Mouse (Mus musculus): ENCODE measurements around the gene St6galnac5. TPM values are rescaled to one million over a fixed set of nuclear protein-coding genes. Genes with fewer than 3 reads are reported as not detected.

The St6galnac5 gene
- polyA plus RNA-seq, 1 experiment: not detected

DNA sequence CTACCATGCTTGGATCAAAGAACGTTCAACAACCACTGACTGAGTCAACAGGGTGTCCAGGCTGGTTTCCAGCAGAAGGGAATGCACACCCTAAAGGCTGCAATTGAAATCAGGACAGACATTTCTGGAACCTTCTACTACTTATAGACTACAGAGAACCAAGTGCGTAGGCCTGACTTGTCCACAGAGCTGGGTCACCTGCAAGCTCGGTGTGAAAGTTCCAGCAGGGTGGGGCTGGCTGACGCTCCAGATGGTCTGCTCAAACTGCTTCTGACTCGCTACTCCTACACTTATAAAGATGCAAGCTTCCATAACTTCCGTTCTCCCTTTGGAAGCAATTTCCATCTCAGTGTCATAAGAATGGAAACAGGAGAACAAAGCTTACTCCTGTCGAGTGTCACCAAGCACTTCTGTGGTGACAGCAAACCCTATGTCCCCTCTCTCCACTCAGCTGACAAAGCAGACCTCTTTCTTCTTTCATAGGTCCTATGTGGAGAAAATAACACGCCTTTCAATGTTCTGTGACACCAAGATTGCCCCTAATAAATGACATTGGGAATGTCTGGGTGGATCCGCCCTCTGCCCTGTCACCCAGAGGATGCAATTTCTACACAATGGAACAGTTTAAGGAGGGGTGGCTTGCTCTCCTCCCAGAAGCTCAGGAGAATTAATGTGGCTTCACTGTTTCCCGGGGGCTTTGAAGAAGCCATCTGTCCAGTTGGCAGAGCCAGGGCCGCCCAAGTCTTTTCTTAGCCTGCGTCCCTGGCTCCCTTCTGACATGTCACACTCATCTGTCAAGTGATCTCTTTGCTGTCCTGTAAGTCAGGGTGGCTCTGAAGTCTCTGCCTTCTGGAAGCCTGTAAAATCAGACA lies 114.2 kb downstream of the St6galnac5 start:
- Histone ChIP-seq H3K4me3 (replicated peaks; ENCODE audit: control insufficient read depth, low read depth, low read length) (no peak overlapping the region), H3K27ac (ENCODE audit: control insufficient read depth, insufficient read depth, low read depth, low read length, poor library complexity) (no peak overlapping the region)
- WGBS: 77% methylated on average over 12 of the region's 12 CpGs

DNA sequence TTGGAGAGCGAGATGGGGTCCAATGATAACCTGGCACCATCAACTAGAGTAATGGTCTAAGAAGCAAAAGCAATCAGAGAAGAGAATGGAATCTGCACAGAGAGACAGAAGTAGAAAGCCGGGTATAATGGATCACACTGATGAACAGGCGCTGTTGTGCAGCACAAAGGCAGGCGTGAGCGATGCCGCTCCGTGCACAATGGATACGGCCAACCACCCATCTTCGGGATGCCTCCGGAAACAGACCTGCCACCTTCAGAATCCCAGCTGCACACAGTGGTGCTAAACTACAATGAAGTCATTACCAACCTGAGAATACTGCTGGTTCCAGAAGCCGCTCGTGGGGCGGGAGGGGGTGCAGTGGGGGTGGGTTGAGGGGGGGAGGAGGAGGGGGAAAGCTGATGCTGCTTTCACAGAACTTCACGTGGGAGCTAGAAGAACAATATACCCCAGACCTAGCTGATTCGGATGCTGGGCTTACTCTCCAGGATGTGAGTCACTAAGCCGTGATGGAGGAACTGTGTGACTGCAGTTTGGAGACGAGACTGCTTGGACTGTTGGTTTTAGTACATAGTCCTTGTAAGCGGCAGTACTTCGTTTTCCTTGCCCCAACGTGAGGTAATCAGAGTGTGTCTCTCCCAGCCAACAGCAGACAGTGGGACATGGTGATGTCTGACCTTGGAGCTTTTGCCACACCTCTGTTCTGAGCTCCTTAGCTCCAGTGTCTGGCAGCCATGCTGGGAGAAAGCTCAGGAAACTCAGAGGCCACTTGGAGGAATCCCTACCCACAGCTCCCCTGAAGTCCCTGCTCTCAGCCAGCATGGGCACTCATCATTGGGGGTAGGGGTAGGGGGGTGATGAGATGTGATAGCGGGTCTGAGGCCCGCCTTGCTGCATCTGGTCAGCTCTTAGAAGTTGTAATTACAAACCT lies 115.7 kb downstream of the St6galnac5 start:
- TF ChIP-seq CTCF (IDR thresholded peaks at IDR 0.05; ENCODE audit: control insufficient read depth, insufficient read depth, low read length) (no peak), POLR2A (IDR thresholded peaks at IDR 0.05; ENCODE audit: borderline replicate concordance, control insufficient read depth, low read depth, low read length) (no peak)
- no peak overlapping the region for H3K27ac ChIP-seq (ENCODE audit: control insufficient read depth, insufficient read depth, low read depth, low read length, poor library complexity)
- no peaks in the 10 kb centered on the region for H3K4me1 ChIP-seq (ENCODE audit: control insufficient read depth, insufficient read depth, low read length)
- WGBS: 79% methylated on average over 22 of the region's 22 CpGs
- H3K4me3 ChIP-seq (replicated peaks; ENCODE audit: control insufficient read depth, low read depth, low read length): no peak overlapping the region

More for the DNA sequence above, 114.2 kb downstream of the St6galnac5 start:
- TF ChIP-seq CTCF (IDR thresholded peaks at IDR 0.05; ENCODE audit: control insufficient read depth, insufficient read depth, low read length) (no peak), POLR2A (IDR thresholded peaks at IDR 0.05; ENCODE audit: borderline replicate concordance, control insufficient read depth, low read depth, low read length) (no peak)
- no peaks in the 10 kb centered on the region for H3K4me1 ChIP-seq (ENCODE audit: control insufficient read depth, insufficient read depth, low read length)

GRCm38 (mm10) chr3:152861978-152862377 lies 120.1 kb downstream of the St6galnac5 start:
- 86% methylated on average over 1 of the region's 1 CpGs for WGBS
- H3K4me1 ChIP-seq (ENCODE audit: control insufficient read depth, insufficient read depth, low read length): no peaks in the 10 kb centered on the region
- TF ChIP-seq CTCF (IDR thresholded peaks at IDR 0.05; ENCODE audit: control insufficient read depth, insufficient read depth, low read length) (no peak), POLR2A (IDR thresholded peaks at IDR 0.05; ENCODE audit: borderline replicate concordance, control insufficient read depth, low read depth, low read length) (no peak)
- H3K4me3 ChIP-seq (replicated peaks; ENCODE audit: control insufficient read depth, low read depth, low read length): no peak overlapping the region
- no peak overlapping the region for H3K27ac ChIP-seq (ENCODE audit: control insufficient read depth, insufficient read depth, low read depth, low read length, poor library complexity)

DNA sequence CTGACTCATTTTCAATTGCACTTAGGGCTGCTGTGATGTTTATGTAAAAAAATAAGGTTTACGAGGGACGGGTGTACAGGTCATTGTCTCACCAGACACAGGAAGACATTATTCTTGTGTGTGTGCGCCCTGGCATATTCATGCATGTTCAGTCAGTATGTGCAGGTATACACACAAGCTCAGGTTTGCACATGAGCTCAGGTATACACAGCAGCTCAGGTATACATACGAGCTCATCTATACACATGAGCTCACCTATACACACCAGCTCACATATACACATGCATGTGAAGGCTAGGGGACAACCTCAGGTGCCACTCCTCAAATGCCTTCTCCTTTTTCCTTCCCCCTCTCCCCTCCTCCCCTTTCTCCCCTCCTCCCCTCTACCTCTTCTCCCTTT lies 120.6 kb downstream of the St6galnac5 start:
- H3K27ac ChIP-seq (ENCODE audit: control insufficient read depth, insufficient read depth, low read depth, low read length, poor library complexity): no peak overlapping the region
- no peak overlapping the region for H3K4me3 ChIP-seq (replicated peaks; ENCODE audit: control insufficient read depth, low read depth, low read length)
- TF ChIP-seq POLR2A (IDR thresholded peaks at IDR 0.05; ENCODE audit: borderline replicate concordance, control insufficient read depth, low read depth, low read length) (no peak), CTCF (IDR thresholded peaks at IDR 0.05; ENCODE audit: control insufficient read depth, insufficient read depth, low read length) (no peak)
- 84% methylated on average over 4 of the region's 4 CpGs for WGBS
- H3K4me1 ChIP-seq (ENCODE audit: control insufficient read depth, insufficient read depth, low read length): no peaks in the 10 kb centered on the region

DNA sequence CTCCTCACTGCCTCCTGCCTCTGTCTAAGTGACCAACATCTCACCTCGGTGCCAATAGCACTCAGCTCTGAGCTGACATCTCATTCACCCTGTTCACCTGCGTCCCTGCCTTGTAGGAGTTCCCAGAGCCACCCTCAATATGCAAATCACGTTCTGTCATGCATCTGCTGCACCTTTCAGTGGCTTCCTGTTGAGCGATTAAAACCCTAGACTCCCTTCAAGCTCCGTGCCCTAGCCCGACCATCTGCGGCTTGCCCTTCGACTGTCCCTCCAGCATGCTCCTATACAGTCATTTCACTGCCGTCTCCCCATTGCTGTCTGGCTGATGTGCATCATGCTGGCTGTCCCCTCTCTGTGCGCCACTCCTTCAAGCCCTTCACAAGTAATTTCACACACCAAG lies 126.0 kb downstream of the St6galnac5 start:
- H3K4me3 ChIP-seq (replicated peaks; ENCODE audit: control insufficient read depth, low read depth, low read length): no peak overlapping the region
- 51% methylated on average over 10 of the region's 10 CpGs for WGBS
- no peak for TF ChIP-seq POLR2A (IDR thresholded peaks at IDR 0.05; ENCODE audit: borderline replicate concordance, control insufficient read depth, low read depth, low read length)
- no peak for TF ChIP-seq CTCF (IDR thresholded peaks at IDR 0.05; ENCODE audit: control insufficient read depth, insufficient read depth, low read length)
- no peaks in the 10 kb centered on the region for H3K4me1 ChIP-seq (ENCODE audit: control insufficient read depth, insufficient read depth, low read length)
- no peak overlapping the region for H3K27ac ChIP-seq (ENCODE audit: control insufficient read depth, insufficient read depth, low read depth, low read length, poor library complexity)

GRCm38 (mm10) chr3:152855006-152855614 lies 126.9 kb downstream of the St6galnac5 start:
- H3K27ac ChIP-seq (ENCODE audit: control insufficient read depth, insufficient read depth, low read depth, low read length, poor library complexity): no peak overlapping the region
- no peak overlapping the region for H3K4me3 ChIP-seq (replicated peaks; ENCODE audit: control insufficient read depth, low read depth, low read length)
- TF ChIP-seq CTCF (IDR thresholded peaks at IDR 0.05; ENCODE audit: control insufficient read depth, insufficient read depth, low read length) (no peak), POLR2A (IDR thresholded peaks at IDR 0.05; ENCODE audit: borderline replicate concordance, control insufficient read depth, low read depth, low read length) (no peak)
- 79% methylated on average over 12 of the region's 12 CpGs for WGBS
- H3K4me1 ChIP-seq (ENCODE audit: control insufficient read depth, insufficient read depth, low read length): no peaks in the 10 kb centered on the region

DNA sequence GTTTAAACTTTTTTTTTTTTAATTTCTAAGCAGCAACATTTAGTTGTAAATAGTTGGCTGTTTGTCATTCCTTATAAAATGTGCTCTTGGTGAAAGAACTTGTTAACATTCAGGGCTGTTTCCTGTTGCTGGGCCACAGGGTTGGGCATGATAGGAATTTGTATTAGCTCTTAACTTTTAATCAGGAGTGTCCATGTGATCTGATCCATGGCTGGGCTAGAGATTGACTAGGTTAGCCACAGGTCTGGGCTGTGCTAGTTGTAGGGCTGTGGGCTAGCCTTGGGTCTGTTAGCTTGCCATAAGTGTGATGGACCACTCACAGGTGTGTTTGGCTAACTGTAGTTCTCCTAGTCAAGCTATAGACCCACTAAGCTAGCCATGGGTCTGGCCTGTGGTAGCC lies 138.1 kb downstream of the St6galnac5 start:
- no peak overlapping the region for H3K4me3 ChIP-seq (replicated peaks; ENCODE audit: control insufficient read depth, low read depth, low read length)
- H3K27ac ChIP-seq (ENCODE audit: control insufficient read depth, insufficient read depth, low read depth, low read length, poor library complexity): no peak overlapping the region
- no peaks in the 10 kb centered on the region for H3K4me1 ChIP-seq (ENCODE audit: control insufficient read depth, insufficient read depth, low read length)
- TF ChIP-seq POLR2A (IDR thresholded peaks at IDR 0.05; ENCODE audit: borderline replicate concordance, control insufficient read depth, low read depth, low read length): no peak
- TF ChIP-seq CTCF (IDR thresholded peaks at IDR 0.05; ENCODE audit: control insufficient read depth, insufficient read depth, low read length): no peak

DNA sequence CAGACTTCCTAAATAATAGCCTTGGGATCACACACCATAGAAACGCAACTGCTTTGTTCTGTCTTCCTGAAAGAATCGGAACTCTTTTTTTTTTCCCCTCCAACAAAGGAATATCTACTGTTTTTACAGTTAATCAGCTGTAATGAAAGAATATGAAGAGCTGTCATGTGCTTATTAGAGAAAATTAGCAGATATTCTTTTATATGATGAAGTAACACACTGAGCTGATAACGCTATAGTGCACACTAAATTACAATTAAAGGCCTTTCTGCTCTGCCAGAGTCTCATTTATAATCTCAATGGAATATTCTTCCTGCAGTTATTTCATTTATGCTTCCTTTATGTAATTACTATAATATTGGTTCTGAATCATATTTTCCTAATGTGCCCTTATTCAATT lies 139.4 kb downstream of the St6galnac5 start:
- TF ChIP-seq CTCF (IDR thresholded peaks at IDR 0.05; ENCODE audit: control insufficient read depth, insufficient read depth, low read length) (no peak), POLR2A (IDR thresholded peaks at IDR 0.05; ENCODE audit: borderline replicate concordance, control insufficient read depth, low read depth, low read length) (no peak)
- WGBS: 87% methylated on average over 3 of the region's 3 CpGs
- Histone ChIP-seq H3K27ac (ENCODE audit: control insufficient read depth, insufficient read depth, low read depth, low read length, poor library complexity) (no peak overlapping the region), H3K4me3 (replicated peaks; ENCODE audit: control insufficient read depth, low read depth, low read length) (no peak overlapping the region), H3K4me1 (ENCODE audit: control insufficient read depth, insufficient read depth, low read length) (no peaks in the 10 kb centered on the region)
